Mouse (Mus musculus): ENCODE measurements at regions not wholly inside any gene's neighbourhood (a gene's known extent, or its start where the extent isn't known, plus 50 kb on each side); places are given as distances from the start of the nearest gene placed in this dataset.
A peak's percentile ranks its signal among the peaks of the same experiment; 100 is the strongest.

DNA sequence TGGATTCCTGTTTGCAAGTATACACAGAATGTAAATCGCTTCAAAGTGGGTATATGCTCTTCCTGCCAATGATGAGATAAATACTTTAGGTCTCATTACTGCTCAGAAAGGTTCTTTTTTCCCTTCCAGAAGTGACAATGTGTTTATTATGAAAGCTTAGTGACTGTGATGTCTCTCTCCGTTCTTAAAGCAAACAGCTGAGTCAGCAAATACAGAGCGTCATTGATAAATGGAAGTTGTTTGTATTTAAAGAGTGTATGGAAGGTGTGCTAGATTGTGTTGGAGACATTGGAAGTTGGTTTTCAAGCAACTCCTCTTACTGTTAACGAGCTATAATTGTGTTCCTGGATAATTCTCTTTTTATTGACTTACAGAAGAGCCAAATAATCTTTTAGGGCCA is 408.0 kb downstream of the Prr30 start:
- no peak for DNase-seq (ENCODE audit: low spot score)
- Histone ChIP-seq H3K9me3 (ENCODE audit: control insufficient read depth, low read length) (no peaks in the 10 kb centered on the region), H3K4me1 (ENCODE audit: control insufficient read depth, insufficient read depth, low read length) (peaks cover 3% of the 10 kb centered on the region; the same call in 1 of the 2 replicates), H3K27ac (replicated peaks; ENCODE audit: low read depth, low read length) (no peak overlapping the region), H3K9ac (ENCODE audit: low read length) (no peak overlapping the region), H3K36me3 (ENCODE audit: control insufficient read depth, insufficient read depth, low read length) (no peaks in the 10 kb centered on the region), H3K4me3 (ENCODE audit: low read depth, low read length) (no peak overlapping the region), H3K4me2 (ENCODE audit: low read depth, severe bottlenecking) (no peak overlapping the region), H3K27me3 (ENCODE audit: control insufficient read depth, insufficient read depth, low read length) (no peaks in the 10 kb centered on the region)
- ATAC-seq (ENCODE audit: insufficient number of reproducible peaks, low FRiP score, low TSS enrichment, low read depth): no peak
- WGBS: 80% methylated on average over 4 of the region's 4 CpGs

DNA sequence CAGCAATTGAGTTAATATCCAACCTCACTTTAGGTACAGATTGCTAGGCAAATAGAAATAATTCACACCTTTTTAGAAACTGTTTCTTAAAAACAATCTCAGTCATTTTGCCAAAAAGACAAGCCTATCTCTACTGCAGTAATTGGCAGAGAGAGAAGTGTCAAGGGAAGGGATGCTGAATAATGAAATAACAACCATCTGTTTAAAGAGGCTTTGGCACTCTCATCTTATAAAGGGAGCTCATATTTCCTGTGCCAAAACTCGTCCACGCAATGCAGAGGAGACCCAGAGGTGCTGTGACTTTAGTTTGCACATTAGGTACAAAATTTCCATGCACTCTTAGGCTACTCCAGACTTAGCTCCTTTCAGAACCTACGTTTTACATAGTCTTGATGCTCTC is 418.2 kb downstream of the Prr30 start:
- WGBS: 81% methylated on average over 3 of the region's 3 CpGs
- no peaks in the 10 kb centered on the region for H3K9me3 ChIP-seq (ENCODE audit: control insufficient read depth, low read length)
- no peak overlapping the region for H3K4me2 ChIP-seq (ENCODE audit: low read depth, severe bottlenecking)
- DNase-seq (ENCODE audit: low spot score): no peak
- H3K27me3 ChIP-seq (ENCODE audit: control insufficient read depth, insufficient read depth, low read length): no peaks in the 10 kb centered on the region
- ATAC-seq (ENCODE audit: insufficient number of reproducible peaks, low FRiP score, low TSS enrichment, low read depth): no peak
- no peak overlapping the region for H3K27ac ChIP-seq (replicated peaks; ENCODE audit: low read depth, low read length)
- H3K9ac ChIP-seq (ENCODE audit: low read length): no peak overlapping the region
- no peaks in the 10 kb centered on the region for H3K4me1 ChIP-seq (ENCODE audit: control insufficient read depth, insufficient read depth, low read length)
- H3K36me3 ChIP-seq (ENCODE audit: control insufficient read depth, insufficient read depth, low read length): no peaks in the 10 kb centered on the region
- no peak overlapping the region for H3K4me3 ChIP-seq (ENCODE audit: low read depth, low read length)

DNA sequence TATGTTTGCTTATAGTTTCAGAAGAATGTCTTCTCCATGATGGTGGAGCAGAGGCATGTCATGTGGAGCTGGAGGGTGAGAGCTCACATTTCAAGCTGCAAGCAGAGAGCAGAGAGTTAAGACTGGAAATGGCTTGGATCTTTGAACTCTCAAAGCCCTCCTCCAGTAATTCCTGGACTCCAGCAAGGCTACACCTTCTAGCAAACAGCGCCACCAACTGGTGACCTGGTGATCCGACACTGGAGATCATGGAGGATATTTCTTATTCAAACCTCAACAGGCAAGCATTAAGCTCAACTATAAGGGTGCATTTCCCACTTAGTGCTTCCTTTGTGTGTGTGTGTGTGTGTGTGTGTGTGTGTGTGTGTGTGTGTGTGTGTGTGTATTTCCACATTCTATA is 446.2 kb downstream of the Prr30 start:
- Histone ChIP-seq H3K4me1 (ENCODE audit: control insufficient read depth, insufficient read depth, low read length) (peaks cover 7% of the 10 kb centered on the region; the same call in 1 of the 2 replicates), H3K9me3 (ENCODE audit: control insufficient read depth, low read length) (no peaks in the 10 kb centered on the region), H3K36me3 (ENCODE audit: control insufficient read depth, insufficient read depth, low read length) (no peaks in the 10 kb centered on the region), H3K4me3 (ENCODE audit: low read depth, low read length) (no peak overlapping the region), H3K27ac (replicated peaks; ENCODE audit: low read depth, low read length) (no peak overlapping the region), H3K27me3 (ENCODE audit: control insufficient read depth, insufficient read depth, low read length) (no peaks in the 10 kb centered on the region), H3K4me2 (ENCODE audit: low read depth, severe bottlenecking) (no peak overlapping the region), H3K9ac (ENCODE audit: low read length) (no peak overlapping the region)
- 39% methylated on average over 2 of the region's 2 CpGs for WGBS
- peak; percentile 66 for DNase-seq (ENCODE audit: low spot score)
- no peak for ATAC-seq (ENCODE audit: insufficient number of reproducible peaks, low FRiP score, low TSS enrichment, low read depth)

DNA sequence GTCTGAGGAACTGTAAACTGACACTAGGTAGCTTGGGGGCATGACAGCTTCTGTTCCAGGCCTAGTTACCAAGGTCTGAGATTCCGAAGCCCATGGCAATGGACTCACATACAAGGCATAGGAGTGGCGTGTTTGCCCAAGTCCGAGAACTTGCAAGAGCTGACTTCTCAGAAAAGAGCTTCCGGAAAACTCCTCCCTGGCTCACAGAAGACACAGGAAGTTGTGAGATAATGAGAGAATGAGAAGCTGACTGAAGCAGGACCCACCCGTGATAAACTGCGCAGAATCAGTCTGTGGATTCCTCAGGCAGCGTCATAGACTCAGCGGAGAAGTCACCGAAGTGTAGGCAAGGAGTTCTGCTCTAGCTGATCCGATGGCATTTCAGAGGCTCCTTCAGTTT is 447.4 kb downstream of the Prr30 start:
- Histone ChIP-seq H3K9ac (ENCODE audit: low read length) (no peak overlapping the region), H3K9me3 (ENCODE audit: control insufficient read depth, low read length) (no peaks in the 10 kb centered on the region), H3K27ac (replicated peaks; ENCODE audit: low read depth, low read length) (no peak overlapping the region), H3K36me3 (ENCODE audit: control insufficient read depth, insufficient read depth, low read length) (no peaks in the 10 kb centered on the region), H3K27me3 (ENCODE audit: control insufficient read depth, insufficient read depth, low read length) (no peaks in the 10 kb centered on the region), H3K4me3 (ENCODE audit: low read depth, low read length) (no peak overlapping the region), H3K4me1 (ENCODE audit: control insufficient read depth, insufficient read depth, low read length) (peaks cover 7% of the 10 kb centered on the region; the same call in 1 of the 2 replicates), H3K4me2 (ENCODE audit: low read depth, severe bottlenecking) (no peak overlapping the region)
- no peak for ATAC-seq (ENCODE audit: insufficient number of reproducible peaks, low FRiP score, low TSS enrichment, low read depth)
- no peak for DNase-seq (ENCODE audit: low spot score)
- 78% methylated on average over 10 of the region's 10 CpGs for WGBS

- Histone ChIP-seq H3K27ac (replicated peaks; ENCODE audit: low read depth, low read length) (peak overlapping the region; percentile 69; the same call in 1 of the 2 replicates), H3K4me3 (ENCODE audit: low read depth, low read length) (peak overlapping the region; percentile 34), H3K9me3 (ENCODE audit: control insufficient read depth, low read length) (no peaks in the 10 kb centered on the region), H3K27me3 (ENCODE audit: control insufficient read depth, insufficient read depth, low read length) (no peaks in the 10 kb centered on the region), H3K4me1 (ENCODE audit: control insufficient read depth, insufficient read depth, low read length) (peaks cover 7% of the 10 kb centered on the region; the same call in 1 of the 2 replicates), H3K36me3 (ENCODE audit: control insufficient read depth, insufficient read depth, low read length) (no peaks in the 10 kb centered on the region), H3K4me2 (ENCODE audit: low read depth, severe bottlenecking) (peak overlapping the region; percentile 59), H3K9ac (ENCODE audit: low read length) (peak overlapping the region; percentile 58)
- ATAC-seq (ENCODE audit: insufficient number of reproducible peaks, low FRiP score, low TSS enrichment, low read depth) (peak; percentile 90), DNase-seq (ENCODE audit: low spot score) (peak; percentile 75)
- 15% methylated on average over 19 of the region's 19 CpGs for WGBS
These were observed 450.2 kb downstream of the Prr30 start for GRCm38 (mm10) chr14:100749737-100750541.

DNA sequence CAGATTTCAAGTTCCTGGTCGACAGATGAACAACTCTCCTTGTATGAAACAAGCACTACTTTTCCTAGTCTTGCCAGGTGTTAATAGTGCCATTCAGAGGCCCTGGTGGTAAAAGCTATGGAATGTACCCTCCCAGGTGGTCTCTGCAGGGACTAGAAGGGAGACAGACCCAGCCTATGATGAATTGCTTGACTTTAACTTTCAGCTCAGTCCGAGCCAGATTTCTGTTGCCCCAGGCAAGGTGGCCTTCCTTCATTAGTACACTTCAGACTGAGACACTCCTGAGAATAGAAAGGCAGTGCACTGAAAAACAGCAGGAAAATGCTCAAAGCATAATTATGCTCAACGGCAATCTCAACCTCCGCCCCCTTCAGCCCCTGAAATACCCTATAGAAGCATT is 450.8 kb upstream of the Klf12 start:
- DNase-seq (ENCODE audit: low spot score) (peak; percentile 62), ATAC-seq (ENCODE audit: insufficient number of reproducible peaks, low FRiP score, low TSS enrichment, low read depth) (no peak)
- WGBS: 20% methylated on average over 4 of the region's 4 CpGs
- H3K4me1 ChIP-seq (ENCODE audit: control insufficient read depth, insufficient read depth, low read length): peaks cover 9% of the 10 kb centered on the region; the same call in 1 of the 2 replicates
- H3K27me3 ChIP-seq (ENCODE audit: control insufficient read depth, insufficient read depth, low read length): no peaks in the 10 kb centered on the region
- H3K4me3 ChIP-seq (ENCODE audit: low read depth, low read length): no peak overlapping the region
- no peak overlapping the region for H3K9ac ChIP-seq (ENCODE audit: low read length)
- H3K4me2 ChIP-seq (ENCODE audit: low read depth, severe bottlenecking): no peak overlapping the region
- H3K9me3 ChIP-seq (ENCODE audit: control insufficient read depth, low read length): no peaks in the 10 kb centered on the region
- H3K27ac ChIP-seq (replicated peaks; ENCODE audit: low read depth, low read length): 0 out of 2 replicates have a peak overlapping the region, but pooled peaks have one; percentile 30
- no peaks in the 10 kb centered on the region for H3K36me3 ChIP-seq (ENCODE audit: control insufficient read depth, insufficient read depth, low read length)

GRCm38 (mm10) chr14:100728433-100728832 is 444.0 kb upstream of the Klf12 start:
- no peaks in the 10 kb centered on the region for H3K9me3 ChIP-seq (ENCODE audit: control insufficient read depth, low read length)
- H3K4me1 ChIP-seq (ENCODE audit: control insufficient read depth, insufficient read depth, low read length): peaks cover 4% of the 10 kb centered on the region; the same call in 1 of the 2 replicates
- H3K27ac ChIP-seq (replicated peaks; ENCODE audit: low read depth, low read length): no peak overlapping the region
- H3K27me3 ChIP-seq (ENCODE audit: control insufficient read depth, insufficient read depth, low read length): no peaks in the 10 kb centered on the region
- WGBS: 60% methylated on average over 4 of the region's 4 CpGs
- no peak overlapping the region for H3K9ac ChIP-seq (ENCODE audit: low read length)
- no peak for DNase-seq (ENCODE audit: low spot score)
- H3K36me3 ChIP-seq (ENCODE audit: control insufficient read depth, insufficient read depth, low read length): no peaks in the 10 kb centered on the region
- H3K4me3 ChIP-seq (ENCODE audit: low read depth, low read length): no peak overlapping the region
- H3K4me2 ChIP-seq (ENCODE audit: low read depth, severe bottlenecking): no peak overlapping the region
- ATAC-seq (ENCODE audit: insufficient number of reproducible peaks, low FRiP score, low TSS enrichment, low read depth): no peak

GRCm38 (mm10) chr14:100727701-100728100 is 443.2 kb upstream of the Klf12 start:
- Histone ChIP-seq H3K36me3 (ENCODE audit: control insufficient read depth, insufficient read depth, low read length) (no peaks in the 10 kb centered on the region), H3K27me3 (ENCODE audit: control insufficient read depth, insufficient read depth, low read length) (no peaks in the 10 kb centered on the region), H3K9ac (ENCODE audit: low read length) (no peak overlapping the region), H3K9me3 (ENCODE audit: control insufficient read depth, low read length) (no peaks in the 10 kb centered on the region), H3K4me3 (ENCODE audit: low read depth, low read length) (no peak overlapping the region), H3K4me1 (ENCODE audit: control insufficient read depth, insufficient read depth, low read length) (peaks cover 4% of the 10 kb centered on the region; the same call in 1 of the 2 replicates), H3K27ac (replicated peaks; ENCODE audit: low read depth, low read length) (no peak overlapping the region), H3K4me2 (ENCODE audit: low read depth, severe bottlenecking) (no peak overlapping the region)
- ATAC-seq (ENCODE audit: insufficient number of reproducible peaks, low FRiP score, low TSS enrichment, low read depth): 0 out of 2 replicates have a peak, but pooled peaks have one; percentile 64
- 23% methylated on average over 2 of the region's 2 CpGs for WGBS
- DNase-seq (ENCODE audit: low spot score): no peak
